Mouse (Mus musculus): Measurements from ENCODE around the gene Dctn3.
"Not testable (repeated sequence)": the region's sequence is repeated elsewhere in the genome, so short reads cannot be mapped to it uniquely, and the experiment has no call there.

Dctn3 gene

GRCm38 (mm10) chr4:41737602-41738255 lies 14.8 kb upstream of the Dctn3 start:
- DNase-seq (ENCODE audit: low spot score) = peak; percentile 78

GRCm38 (mm10) chr4:41731052-41731765 lies 8.2 kb upstream of the Dctn3 start, which contains the start of gene Arid3c:
Gene Arid3c, minus strand, starts transcription at chr4:41731142.
- no peak for DNase-seq (ENCODE audit: low spot score)

GRCm38 (mm10) chr4:41726826-41727621 lies 4.1 kb upstream of the Dctn3 start:
- no peak for DNase-seq (ENCODE audit: low spot score)

GRCm38 (mm10) chr4:41716834-41717233 lies 6.1 kb downstream of the Dctn3 start:
- no peak for DNase-seq (ENCODE audit: low spot score)

- no peak for DNase-seq (ENCODE audit: low spot score)
Observed at GRCm38 (mm10) chr4:41715596-41715995, 7.4 kb downstream of the Dctn3 start.

GRCm38 (mm10) chr4:41715082-41715481 lies 7.9 kb downstream of the Dctn3 start:
- no peak for DNase-seq (ENCODE audit: low spot score)

- peak; percentile 64 for DNase-seq (ENCODE audit: low spot score)
Observed at GRCm38 (mm10) chr4:41714276-41714675, 8.7 kb downstream of the Dctn3 start.

- DNase-seq (ENCODE audit: low spot score) = peak; percentile 65
Observed at GRCm38 (mm10) chr4:41713197-41714067, 9.5 kb downstream of the Dctn3 start, which contains the start of gene Rpp25l. Gene Rpp25l, minus strand, starts transcription at chr4:41713534.

- no peak for DNase-seq (ENCODE audit: low spot score)
Observed at GRCm38 (mm10) chr4:41712421-41713196, 10.4 kb downstream of the Dctn3 start.

- DNase-seq (ENCODE audit: low spot score) = no peak
Observed at GRCm38 (mm10) chr4:41711705-41712375, 11.1 kb downstream of the Dctn3 start.

GRCm38 (mm10) chr4:41710229-41710628 lies 12.7 kb downstream of the Dctn3 start:
- no peak for DNase-seq (ENCODE audit: low spot score)

GRCm38 (mm10) chr4:41708192-41708745 lies 14.7 kb downstream of the Dctn3 start:
- DNase-seq (ENCODE audit: low spot score) = peak; percentile 83

GRCm38 (mm10) chr4:41707011-41707535 lies 15.9 kb downstream of the Dctn3 start:
- DNase-seq (ENCODE audit: low spot score) = no peak

- no peak for DNase-seq (ENCODE audit: low spot score)
Observed at GRCm38 (mm10) chr4:41705922-41706754, 16.8 kb downstream of the Dctn3 start.

GRCm38 (mm10) chr4:41704651-41705050 lies 18.3 kb downstream of the Dctn3 start:
- DNase-seq (ENCODE audit: low spot score) = no peak

GRCm38 (mm10) chr4:41702226-41702625 lies 20.7 kb downstream of the Dctn3 start:
- not testable (repeated sequence) for DNase-seq (ENCODE audit: low spot score)

- not testable (repeated sequence) for DNase-seq (ENCODE audit: low spot score)
Observed at GRCm38 (mm10) chr4:41700224-41700623, 22.7 kb downstream of the Dctn3 start.

- DNase-seq (ENCODE audit: low spot score) = not testable (repeated sequence)
Observed at GRCm38 (mm10) chr4:41699783-41700182, 23.2 kb downstream of the Dctn3 start, which contains the start of gene Il11ra1. Gene Il11ra1, plus strand, starts transcription at chr4:41699989.

Measured in layer of hippocampus, adult 9-10 months (tissue).